Mouse (Mus musculus): Measurements from ENCODE around the gene Rab24.

Gene Rab24

DNA sequence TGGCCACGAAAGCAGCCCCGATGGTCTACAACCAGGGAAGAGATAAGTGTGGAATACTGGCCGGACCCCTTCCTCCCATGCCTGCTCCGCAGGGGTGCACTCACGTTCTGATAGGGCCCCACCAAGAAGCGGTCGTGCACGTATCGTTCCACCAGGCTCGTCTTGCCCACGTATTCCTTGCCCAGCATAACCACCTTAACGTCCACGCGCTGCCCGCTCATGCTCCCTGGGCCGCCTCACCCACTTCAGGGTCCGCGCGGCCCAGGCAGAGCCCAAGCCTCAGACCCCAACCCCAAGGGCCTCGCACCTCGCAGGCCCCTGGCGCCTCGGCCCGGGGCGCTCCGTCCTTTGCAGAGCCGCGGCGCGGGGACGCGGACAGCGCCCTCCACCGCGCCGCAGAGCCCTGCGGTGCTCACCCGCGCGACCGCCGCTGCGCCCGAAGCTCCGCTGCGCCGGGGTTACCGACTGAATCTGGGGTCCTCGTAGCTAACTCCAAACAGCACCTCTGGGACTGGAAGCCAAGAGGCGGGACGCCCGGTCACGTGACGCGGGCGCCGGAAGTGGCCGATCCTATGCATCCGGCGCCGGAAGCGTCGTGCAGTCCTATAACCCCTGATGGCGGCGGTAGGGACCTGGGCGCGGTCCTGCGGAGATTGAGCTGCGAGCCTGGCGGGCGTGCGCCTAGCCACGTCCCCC lies at the start of gene Rab24:
Gene Rab24, minus strand, starts transcription at position 513 of the 696 bp plus-strand sequence.
- peak; percentile 87 for DNase-seq (ENCODE audit: extremely low spot score)

DNA sequence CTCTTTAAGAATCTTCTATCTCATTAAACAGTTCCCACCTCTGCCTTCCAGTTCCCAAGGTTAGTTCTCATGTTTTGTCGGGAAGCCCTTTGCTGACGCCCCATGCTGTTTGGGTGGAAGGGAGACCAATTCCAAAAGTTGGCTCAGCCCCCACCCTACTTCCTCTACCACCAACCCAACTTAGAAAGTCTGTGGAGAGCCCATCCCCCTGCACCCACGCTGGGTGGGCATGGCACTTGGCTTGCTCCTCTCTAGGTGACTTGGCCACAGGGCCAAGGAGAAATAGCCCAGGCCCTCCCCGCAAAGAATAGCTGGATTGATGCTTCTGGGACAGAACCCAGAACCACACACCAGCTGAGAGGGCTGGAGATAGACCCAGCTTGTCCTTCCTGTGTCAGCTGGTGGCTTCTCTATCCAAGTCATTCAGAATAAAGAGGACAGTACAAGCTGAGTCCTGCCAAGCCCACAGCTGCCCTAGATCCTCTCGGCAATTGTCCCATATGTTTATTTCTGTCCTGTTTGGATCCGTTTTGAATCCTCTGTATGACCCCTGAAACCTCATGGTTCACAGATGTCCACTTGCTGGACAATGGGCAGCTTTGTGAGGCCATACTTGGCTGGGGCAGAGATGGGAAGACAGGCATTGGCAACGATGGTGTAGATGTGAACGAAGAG lies 49.4 kb upstream of the Rab24 start:
- DNase-seq (ENCODE audit: extremely low spot score) = no peak

DNA sequence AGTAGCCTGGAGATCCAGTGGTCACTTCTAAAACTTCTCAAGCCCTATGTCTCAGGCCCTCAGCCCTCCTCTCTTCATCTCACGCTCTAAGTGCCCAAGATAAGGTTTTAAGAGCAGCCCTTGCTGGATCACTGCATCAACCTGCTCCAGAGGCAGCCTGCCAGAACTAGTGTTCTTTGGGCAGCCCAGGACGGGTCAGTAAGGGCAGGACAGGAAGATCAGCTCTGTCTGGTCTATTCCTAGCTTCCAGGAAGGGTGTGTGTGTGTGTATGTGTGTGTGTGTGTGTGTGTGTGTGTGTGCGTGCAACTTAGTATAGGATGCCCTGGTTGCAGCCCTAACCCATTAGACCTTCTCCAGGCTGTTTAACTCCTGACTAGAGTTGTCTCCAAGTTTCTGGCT lies 48.5 kb upstream of the Rab24 start:
- no peak for DNase-seq (ENCODE audit: extremely low spot score)

DNA sequence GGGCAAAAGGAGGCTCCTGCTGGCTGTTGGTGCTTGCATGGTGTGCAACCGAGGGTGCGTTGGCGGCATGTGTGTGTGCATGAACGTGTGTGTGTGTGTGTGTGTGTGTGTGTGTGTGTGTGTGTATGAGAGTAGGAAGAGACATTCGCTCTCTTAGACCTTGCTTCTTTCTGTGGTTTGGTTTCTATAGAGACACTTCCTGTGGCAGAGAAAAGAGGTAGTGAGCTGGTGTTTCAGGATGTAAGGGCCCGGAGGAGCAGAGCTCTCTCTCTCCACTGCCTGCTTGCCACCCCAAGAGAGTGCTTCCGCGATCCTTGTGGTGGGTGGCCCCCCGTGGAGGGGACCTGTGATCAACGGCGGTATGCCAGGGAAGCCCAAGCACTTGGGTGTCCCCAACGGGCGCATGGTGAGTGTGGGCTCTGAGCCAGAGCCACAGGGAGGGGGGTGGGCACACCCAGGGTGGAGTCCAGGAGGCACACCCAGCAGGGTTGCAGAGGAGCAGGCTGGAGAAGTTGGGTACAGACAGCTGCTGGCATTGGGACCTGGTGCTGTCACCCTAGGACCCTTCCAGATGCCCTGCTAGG lies 47.9 kb upstream of the Rab24 start, which contains the start of gene Rgs14:
Gene Rgs14, plus strand, starts transcription at position 202 of the 584 bp plus-strand sequence.
- no peak for DNase-seq (ENCODE audit: extremely low spot score)

DNA sequence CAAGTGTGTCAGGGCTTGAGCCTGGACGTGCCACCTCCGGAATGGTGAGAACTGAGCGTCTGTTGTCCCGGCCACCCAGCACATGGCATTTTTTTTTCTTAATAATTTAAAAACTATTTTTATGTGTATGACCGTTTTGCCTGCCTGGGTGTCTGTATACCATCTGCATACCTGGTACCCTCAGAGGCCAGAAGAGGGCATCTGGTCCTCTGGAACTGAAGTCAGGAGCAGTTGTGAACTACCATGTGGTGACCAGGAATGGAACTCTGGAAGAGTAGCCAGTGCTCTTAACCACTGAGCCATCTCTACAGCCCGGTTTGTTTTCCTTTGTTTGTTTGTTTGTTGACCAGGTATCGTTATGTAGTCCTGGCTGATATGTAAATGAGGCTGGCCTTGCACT lies 46.7 kb upstream of the Rab24 start:
- DNase-seq (ENCODE audit: extremely low spot score) = no peak

DNA sequence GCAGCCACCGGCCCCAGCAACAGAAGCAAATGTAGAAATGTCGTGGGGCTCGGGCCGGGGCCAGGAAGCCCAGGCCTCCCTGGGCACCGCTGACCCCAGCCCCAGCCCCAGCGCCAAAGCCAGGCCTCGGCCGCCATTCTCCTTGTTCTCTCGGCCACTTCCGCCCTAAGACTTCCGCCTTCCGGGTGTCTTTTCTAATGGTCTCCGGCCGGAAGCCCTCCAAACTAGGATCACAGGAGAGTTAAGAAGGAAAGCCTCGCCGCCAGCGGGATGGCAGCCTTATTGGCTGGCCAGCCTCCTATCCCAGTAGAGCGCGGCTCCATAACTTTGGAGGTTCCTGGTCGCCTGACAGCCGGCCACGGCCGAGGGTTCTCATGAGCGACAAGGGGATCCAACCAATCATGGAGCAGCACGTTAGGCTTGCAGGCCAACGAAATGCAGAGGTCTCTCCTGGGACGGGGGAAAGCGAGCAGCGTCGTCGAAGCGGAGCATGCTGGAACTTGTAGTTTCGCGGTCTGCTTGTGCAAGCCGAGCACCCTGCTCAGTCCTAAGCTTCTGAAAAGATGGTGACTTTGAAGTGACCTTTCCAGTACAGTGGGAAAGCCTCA lies 40.8 kb upstream of the Rab24 start, which contains the start of gene Lman2:
Gene Lman2, minus strand, starts transcription at position 331 of the 608 bp plus-strand sequence.
- DNase-seq (ENCODE audit: extremely low spot score) = peak; percentile 96

DNA sequence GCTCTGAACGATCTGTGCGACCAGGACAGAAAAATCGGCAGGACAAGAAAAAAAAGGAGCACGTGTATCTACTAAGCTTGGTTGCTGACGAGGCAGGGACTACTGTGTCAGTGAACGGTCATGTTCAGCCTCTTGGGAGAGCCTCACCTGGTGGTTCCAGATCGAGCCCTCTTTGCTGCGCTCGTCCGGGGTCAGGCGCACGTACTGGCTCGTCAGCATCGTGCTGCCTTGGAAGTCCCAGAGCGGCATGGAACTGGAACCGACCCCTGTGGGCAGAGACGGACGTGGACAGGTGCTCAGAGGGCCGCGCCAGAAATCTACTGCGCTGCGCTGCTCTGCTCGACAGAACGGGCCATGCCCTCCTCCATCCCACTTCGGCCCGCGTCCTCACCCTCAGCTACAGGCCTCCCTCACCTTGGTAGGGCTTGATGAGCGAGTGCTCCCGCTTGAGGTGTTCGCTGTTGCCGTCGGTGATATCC lies 40.3 kb upstream of the Rab24 start:
- DNase-seq (ENCODE audit: extremely low spot score) = no peak

DNA sequence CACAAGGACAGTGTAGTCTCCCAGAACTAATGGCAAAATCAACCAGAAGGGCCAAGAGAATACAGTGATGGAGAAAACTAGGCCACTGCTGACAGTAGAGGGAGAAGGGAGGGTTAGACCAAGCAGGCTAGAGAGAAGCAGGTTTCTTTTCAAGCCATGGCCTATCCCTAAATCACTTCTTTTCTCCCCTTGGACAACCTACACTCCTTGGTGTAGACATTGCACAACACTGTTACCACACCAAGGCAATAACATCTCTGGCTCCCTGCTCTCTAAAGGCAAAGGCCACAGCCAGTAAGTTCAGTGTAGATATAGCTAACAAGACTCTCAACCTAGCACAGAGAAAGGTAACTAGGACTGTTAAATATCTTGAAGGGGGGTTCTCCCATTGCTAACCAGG lies 39.4 kb upstream of the Rab24 start:
- no peak for DNase-seq (ENCODE audit: extremely low spot score)

DNA sequence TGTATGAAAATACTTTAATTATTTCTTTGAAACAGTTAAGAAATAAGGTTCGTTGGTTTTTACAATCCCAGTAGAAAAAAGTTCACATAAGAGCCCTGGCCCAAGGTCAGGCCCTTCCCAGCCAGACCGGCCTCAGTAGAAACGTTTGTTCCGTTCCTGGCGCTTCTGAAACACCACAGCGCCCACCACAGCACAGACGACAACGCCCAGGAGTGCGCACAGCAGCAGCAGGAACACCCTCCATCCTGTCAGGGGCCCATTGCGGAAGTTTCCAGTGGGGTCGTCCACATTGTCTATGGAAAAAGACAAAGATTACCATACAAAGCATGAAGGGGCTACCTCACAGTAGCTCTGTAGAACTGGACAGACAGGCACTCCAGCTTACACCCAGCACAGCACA lies 25.0 kb upstream of the Rab24 start:
- no peak for DNase-seq (ENCODE audit: extremely low spot score)

DNA sequence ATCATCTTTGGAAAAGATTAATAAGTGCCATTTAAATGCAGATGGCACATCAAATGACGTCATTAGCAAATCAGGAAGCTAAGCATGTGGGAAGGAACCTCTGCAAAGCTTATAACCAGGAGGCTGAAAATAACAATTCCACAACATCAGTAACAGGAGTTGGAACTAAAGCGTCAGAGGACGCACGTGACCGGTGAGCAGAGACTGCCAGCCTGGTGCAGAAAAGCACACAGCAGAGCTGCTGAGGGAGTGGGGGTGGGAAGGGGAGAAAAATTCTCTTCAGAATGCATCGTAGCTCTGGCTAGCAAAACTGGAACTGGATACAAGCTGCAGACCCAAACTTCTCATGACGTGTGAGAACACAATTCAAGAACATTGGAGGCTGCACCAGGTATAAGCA lies 22.5 kb upstream of the Rab24 start:
- no peak for DNase-seq (ENCODE audit: extremely low spot score)

DNA sequence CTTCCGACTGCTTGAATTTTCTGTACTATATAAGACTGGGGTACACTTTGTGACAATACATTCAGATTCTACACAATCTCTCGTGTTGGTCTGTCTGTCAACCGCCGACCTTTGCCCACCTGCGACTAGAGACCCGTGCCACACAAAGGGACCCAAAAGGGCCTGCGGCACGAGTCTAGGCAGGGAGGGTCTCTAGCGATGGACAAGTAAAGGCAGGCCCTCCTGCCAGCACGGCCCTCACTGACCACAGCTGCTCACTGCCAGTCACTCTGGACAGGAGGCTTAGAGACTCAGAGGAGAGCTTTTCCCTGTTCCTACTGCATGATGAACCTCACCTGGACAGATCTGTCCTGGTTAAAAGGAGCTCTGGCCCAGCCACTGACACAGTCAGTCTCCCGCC lies 20.7 kb upstream of the Rab24 start:
- no peak for DNase-seq (ENCODE audit: extremely low spot score)

DNA sequence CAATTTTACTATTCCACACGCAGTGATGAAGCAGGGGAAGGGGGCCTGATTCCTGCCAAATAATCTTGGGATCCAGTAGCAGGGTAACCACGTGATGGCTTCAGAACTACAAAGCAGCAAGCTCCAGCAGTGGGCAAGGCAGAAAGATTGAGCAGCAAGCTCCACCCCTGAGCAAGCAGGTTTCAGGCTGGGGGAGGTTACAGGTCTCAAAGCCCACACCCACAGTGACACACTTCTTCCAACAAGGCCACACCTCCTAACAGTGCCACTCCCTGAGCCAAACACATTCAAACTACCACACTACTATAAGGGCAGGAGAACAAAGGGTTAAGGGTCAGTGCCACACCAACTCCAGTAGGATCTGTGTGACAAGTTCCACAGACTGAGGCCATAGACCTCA lies 17.5 kb upstream of the Rab24 start:
- no peak for DNase-seq (ENCODE audit: extremely low spot score)

DNA sequence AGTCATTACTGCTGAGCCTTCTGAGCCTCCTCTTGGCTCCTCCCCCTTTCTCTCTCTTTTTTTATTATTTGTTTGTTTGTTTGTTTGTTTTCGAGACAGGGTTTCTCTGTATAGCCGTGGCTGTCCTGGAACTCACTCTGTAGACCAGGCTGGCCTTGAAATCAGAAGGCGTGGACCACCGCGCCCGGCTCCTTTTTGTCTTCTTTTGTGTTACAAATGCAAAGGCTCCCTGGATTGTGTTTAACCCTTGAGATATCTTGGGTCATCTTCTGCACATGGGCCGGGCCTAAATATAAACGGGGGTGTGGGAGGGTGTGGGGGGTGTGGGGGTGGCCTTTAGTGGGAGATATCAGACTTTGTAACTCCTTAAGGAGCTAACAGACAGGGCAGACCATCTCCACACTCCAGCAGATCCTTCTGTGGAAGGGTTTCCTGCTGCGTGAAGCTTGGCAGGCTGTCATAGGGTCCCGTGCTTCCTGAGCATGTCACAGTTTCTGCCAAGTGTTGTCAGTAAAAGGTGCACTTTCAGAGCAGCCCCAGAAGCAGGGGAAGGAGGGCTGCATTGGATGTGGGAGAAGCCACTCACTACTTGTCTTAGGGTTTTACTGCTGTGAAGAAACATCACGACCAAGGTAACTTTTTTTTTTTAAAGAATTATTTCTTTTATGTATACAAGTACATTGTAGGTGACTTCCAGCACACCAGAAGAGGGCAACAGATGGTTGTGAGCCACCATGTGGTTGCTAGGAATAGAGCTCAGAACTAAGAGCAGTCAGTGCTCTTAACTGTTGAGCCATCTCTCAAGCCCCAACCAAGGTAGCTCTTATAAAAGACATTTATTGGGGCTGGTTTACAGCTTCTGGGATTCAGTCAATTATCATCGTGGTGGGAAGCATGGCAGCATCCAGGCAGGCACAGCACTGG lies 16.6 kb upstream of the Rab24 start:
- DNase-seq (ENCODE audit: extremely low spot score) = no peak

DNA sequence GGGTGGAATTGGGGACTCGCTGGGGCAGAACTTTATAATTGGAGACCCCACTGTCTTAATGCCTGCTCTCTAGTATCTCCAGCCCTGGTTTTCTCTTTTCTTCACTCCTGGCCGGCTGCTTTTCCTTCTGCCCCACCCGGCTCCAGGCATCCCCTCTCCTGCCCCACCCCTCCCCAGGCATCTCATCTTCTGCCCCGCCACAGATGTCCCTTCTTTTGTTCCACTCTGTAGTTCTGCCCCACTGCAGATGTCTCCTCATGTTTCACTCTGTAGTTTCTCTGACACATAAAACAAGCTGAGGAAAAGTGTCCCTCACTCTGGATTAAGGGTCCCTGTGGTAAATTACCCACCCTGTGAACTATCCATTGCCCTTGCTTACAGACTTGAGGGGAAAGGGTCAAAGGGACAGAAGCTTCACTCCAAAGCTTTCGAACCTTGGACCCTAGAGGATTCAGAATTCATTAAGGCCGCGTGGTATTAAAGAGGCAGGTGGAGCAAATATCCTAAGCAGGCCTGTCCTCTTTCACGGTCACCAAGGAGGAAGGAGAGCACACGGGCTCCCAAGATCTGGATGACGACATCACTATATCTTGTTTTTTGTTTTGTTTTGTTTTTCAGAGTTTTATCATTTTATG lies 15.7 kb upstream of the Rab24 start:
- DNase-seq (ENCODE audit: extremely low spot score) = no peak

DNA sequence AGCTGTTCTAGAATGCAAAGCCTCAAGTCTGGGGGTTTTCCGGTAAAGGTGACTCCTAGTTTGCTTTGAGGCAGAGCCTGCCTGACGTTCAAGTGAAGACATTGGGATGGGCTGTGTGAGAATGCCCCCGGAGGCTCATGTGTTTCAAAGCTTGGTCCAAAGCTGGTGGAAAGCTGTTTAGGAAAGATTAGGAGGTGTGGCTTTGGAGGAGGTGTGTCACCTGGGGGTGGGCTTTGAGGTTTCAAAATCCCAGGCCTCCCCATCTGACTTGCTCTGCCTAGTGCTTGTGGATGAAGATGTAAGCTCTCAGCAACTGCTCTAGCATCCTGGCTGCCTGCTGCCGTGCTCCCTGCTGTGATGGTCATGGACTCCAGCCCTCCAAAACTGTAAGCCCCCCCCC lies 14.0 kb upstream of the Rab24 start:
- DNase-seq (ENCODE audit: extremely low spot score) = no peak

DNA sequence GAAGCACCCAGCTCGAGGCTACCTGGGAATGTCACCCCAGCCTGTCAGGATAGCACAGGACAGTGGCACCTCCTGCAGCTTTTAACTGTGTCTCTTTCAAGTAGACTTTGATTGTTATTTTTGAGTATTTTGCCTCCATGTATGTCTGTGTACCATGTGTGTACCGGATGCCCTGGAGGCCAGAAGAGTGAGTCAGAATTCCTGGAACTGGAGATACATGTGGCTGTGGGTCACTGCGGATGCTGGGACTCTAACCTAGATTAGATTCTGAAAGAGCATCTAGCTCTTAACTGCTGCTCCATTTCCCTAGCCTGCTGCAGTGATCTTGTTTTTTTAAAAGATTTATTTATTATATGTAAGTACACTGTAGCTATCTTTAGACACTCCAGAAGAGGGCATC lies 10.6 kb upstream of the Rab24 start:
- no peak for DNase-seq (ENCODE audit: extremely low spot score)

DNA sequence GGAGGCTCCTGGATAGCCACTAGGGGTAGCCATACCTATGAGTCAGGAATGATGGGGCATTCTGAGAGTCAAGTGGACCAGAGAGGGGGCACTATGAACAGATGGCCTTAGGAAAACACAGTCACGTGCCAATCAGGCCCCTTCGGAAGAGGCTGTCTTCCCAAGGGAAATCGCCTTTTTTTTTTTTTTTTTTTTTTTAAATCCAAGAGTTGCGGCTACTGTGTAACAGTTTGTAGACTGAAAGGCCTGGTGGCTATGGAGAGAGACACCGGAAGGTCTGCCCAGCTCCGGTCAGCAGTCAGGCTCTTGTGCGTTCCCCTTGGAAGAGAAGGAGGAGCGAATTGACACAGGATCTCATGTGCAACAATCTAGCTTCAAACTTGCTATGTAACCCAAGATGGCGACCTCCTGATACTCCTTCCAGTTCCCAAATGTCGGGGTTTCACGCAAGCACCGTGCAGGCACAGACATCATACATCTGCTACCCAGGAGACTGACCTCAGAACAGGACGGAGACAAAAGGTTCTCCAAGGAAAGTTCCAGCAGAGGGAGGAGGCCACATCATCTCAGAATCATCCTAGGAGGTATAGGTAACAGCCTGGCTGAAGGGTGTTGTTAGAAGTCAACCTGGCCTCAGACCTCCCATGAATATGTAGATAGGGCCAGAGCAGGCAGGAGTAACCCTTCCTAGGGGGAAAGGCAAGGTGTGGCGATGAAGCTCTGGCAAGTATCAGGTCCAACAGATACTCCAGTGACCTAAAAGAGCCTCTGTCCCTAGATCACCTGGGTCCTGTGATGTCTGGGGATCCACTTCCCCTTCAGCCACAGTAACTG lies 9.0 kb upstream of the Rab24 start:
- no peak for DNase-seq (ENCODE audit: extremely low spot score)

DNA sequence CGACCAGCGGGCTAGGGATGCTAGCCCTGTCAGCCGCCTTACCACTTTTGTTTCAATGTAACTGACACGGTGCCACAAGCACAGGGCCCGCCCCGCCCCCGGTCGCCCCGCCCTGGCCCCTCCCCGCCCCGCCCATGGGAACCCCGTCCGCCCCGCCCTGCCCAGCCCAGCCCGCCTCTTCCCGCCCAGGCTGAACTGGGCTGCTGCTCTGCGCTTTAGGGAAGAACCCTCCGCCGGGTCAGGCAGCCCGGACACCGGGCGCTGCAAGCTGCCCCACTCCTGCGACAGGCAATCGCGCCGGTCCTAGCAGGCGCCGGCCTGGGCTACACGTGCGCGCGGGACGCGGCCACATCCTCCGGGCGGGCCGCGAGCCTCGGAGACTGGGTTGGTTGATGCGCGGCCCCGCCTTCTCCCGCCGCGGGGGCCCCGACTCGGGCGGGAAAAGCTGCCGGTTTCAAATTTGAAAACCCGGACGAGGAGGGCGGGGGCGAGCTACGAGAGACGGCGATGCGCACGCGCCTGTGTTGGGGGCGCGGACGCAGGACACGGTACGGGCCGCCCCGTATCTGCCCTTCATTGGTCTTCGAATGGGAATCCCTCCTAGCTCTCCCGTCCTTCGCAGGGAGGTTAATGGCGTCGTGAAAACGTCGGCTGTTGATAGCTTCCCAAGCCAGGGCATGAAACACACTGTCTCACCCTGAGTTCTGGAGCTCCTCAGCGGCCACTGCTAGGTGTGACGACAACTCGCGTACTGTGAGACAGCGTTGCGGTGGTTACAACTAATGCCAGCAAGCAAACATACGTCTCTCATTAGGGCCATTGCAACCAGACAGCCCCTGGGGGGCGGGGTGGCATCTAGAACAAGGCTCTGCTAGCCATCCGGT lies 8.2 kb upstream of the Rab24 start, which contains the start of gene Mxd3:
Gene Mxd3, minus strand, starts transcription at position 141 of the 884 bp plus-strand sequence.
- DNase-seq (ENCODE audit: extremely low spot score) = peak; percentile 93

DNA sequence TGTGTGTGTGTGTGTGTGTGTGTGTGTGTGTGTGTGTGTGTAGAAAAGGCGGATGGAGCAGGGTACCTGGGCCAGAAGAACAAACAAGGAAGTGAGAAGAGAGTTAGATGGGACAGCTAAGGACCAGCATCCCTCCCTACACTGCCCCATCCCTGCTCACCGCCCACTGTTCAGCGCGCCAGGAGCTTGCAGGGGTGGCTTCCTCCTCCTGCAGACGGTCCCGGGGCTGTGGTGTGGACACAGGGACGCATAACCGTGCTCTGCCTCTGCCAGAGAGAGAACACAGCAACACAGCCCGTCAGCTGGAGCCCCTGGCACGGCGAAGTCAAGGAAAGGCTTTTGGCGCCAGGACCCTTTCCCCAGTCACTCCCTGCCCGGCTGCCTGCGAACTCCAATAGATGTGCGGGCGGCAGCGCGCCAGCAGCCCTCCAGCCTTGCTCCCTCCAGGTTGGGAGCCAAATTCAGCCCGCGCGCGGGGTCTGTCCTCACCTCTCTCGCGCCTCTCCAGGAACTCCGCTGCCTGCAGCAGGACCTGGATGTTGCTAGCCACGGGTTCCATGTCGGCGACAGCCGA lies 7.5 kb upstream of the Rab24 start:
- DNase-seq (ENCODE audit: extremely low spot score) = no peak
